Mouse (Mus musculus) midbrain, embryonic 14.5 days (tissue): ENCODE results near the gene Gne. TPM values are rescaled to one million over a fixed set of nuclear protein-coding genes. Genes with fewer than 3 reads are reported as not detected.

ENCODE experiments used
- ATAC-seq: fragments of 200-750 bp; cut with Nextera tagmentation; 2 replicates; pipeline ENCODE4 v1.8.0; 2017; ENCODE audit warnings: moderate number of reproducible peaks, moderate library complexity; ENCODE audit not compliant: low FRiP score, low TSS enrichment
- DNase-seq: peaks from one replicate; pipeline ENCODE4 v3.0.0-alpha.2; 2015
- H3K27ac ChIP-seq: fragments of 300-500 bp; sonication (generic); replicated peaks from 2 replicates; pipeline ENCODE4 v1.5.1; 2014; ENCODE audit warnings: mild to moderate bottlenecking, low read depth, low read length, moderate library complexity
- H3K27me3 ChIP-seq: fragments of 300-500 bp; sonication (generic); 2 replicates; pipeline ENCODE4 v1.6.1; 2014; ENCODE audit warnings: low read length, control low read depth, mixed read lengths; ENCODE audit not compliant: control insufficient read depth, insufficient read depth
- H3K36me3 ChIP-seq: fragments of 300-500 bp; sonication (generic); 2 replicates; pipeline ENCODE4 v1.6.1; 2014; ENCODE audit warnings: low read length, control low read depth; ENCODE audit not compliant: control insufficient read depth, insufficient read depth
- H3K4me1 ChIP-seq: fragments of 300-500 bp; sonication (generic); 2 replicates; pipeline ENCODE4 v1.6.1; 2014; ENCODE audit warnings: mild to moderate bottlenecking, antibody characterized with exemption, low read length, control low read depth; ENCODE audit not compliant: control insufficient read depth, insufficient read depth
- H3K4me2 ChIP-seq: fragments of 300-500 bp; sonication (generic); 2 replicates; pipeline ENCODE4 v1.6.1; 2014; ENCODE audit warnings: mild to moderate bottlenecking, low read length, moderate library complexity
- H3K4me3 ChIP-seq: fragments of 300-500 bp; sonication (generic); replicated peaks from 2 replicates; pipeline ENCODE4 v1.5.1; 2014; ENCODE audit warnings: low read depth, low read length
- H3K9ac ChIP-seq: fragments of 300-500 bp; sonication (generic); replicated peaks from 2 replicates; pipeline ENCODE4 v1.6.1; 2014; ENCODE audit warnings: mild to moderate bottlenecking, low read length, moderate library complexity
- H3K9me3 ChIP-seq: fragments of 300-500 bp; sonication (generic); 2 replicates; pipeline ENCODE4 v1.6.1; 2016; ENCODE audit warnings: low read length, control low read depth, mixed read lengths; ENCODE audit not compliant: control insufficient read depth
- WGBS: fragments of 180-500 bp; shearing (Covaris S2); extraction: QIAGEN DNeasy Blood & Tissue Kit; methylation state at CpG from one replicate; pipeline ENCODE4 v1.1.7; 2014; 5-methylcytosine and 5-hydroxymethylcytosine counted together
- polyA plus RNA-seq: library from polyadenylated mRNA; unstranded; fragments of >200 nt; fragmentation: Nextera tagmentation; extraction: Ambion mirVana; gene quantifications from 2 replicates; pipeline ENCODE4 v1.2.1, GENCODE M21; 2014

The Gne gene
- polyA plus RNA-seq: 21.9 and 29.5 TPM in 2 replicates

DNA sequence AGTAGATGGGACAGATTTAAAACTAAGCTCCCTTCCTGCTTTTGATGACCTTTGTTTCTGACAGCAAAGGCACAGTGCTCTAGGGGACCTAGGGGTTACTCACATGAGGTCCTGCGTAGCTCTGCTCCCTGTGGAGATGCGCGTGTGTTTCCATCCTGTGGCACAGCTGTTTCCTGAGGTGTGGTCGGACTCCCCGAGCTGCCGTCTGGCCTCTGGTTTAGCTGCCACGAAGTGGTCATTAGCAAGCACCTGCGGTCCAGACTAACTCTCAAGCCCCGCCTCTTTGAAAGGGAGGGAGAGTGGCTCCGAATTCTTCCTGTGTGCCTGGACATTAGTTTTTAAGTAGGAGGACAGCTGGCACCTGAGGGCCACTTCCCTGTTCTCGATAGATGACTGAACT lies at the start of gene Gne:
Gene Gne (minus strand): TSS at position 233 of the 400 bp plus-strand sequence.
- Histone ChIP-seq H3K4me2 (no peak within 1 kb of the TSS), H3K27ac (no peak within 1 kb of the TSS), H3K4me1 (no peaks in the 10 kb centered on the region), H3K27me3 (no peaks in the 10 kb centered on the region), H3K9me3 (no peaks in the 10 kb centered on the region), H3K9ac (no peak within 1 kb of the TSS), H3K4me3 (no peak within 1 kb of the TSS), H3K36me3 (no peaks in the 10 kb centered on the region)
- DNase-seq: no peak
- ATAC-seq: no peak
- WGBS: 30% methylated on average over 11 of the region's 11 CpGs

GRCm38 (mm10) chr4:44126805-44127204 lies 42.8 kb upstream of the Gne start:
- Histone ChIP-seq H3K4me1 (no peaks in the 10 kb centered on the region), H3K36me3 (peaks cover 67% of the 10 kb centered on the region), H3K9me3 (no peaks in the 10 kb centered on the region), H3K27me3 (no peaks in the 10 kb centered on the region), H3K4me2 (no peak overlapping the region), H3K4me3 (no peak overlapping the region), H3K9ac (no peak overlapping the region), H3K27ac (no peak overlapping the region)
- no peak for ATAC-seq
- WGBS: 93% methylated on average over 12 of the region's 12 CpGs
- no peak for DNase-seq

- peak; percentile 75 for DNase-seq
- no peaks in the 10 kb centered on the region for H3K27me3 ChIP-seq
- H3K9ac ChIP-seq: no peak overlapping the region
- no peak overlapping the region for H3K27ac ChIP-seq
- H3K4me1 ChIP-seq: no peaks in the 10 kb centered on the region
- H3K9me3 ChIP-seq: no peaks in the 10 kb centered on the region
- H3K36me3 ChIP-seq: peaks cover 3% of the 10 kb centered on the region
- no peak overlapping the region for H3K4me3 ChIP-seq
- 51% methylated on average over 9 of the region's 9 CpGs for WGBS
- H3K4me2 ChIP-seq: no peak overlapping the region
- ATAC-seq: no peak
Observed at GRCm38 (mm10) chr4:44119410-44120201, 35.6 kb upstream of the Gne start.

GRCm38 (mm10) chr4:44115046-44115445 lies 31.1 kb upstream of the Gne start:
- H3K4me3 ChIP-seq: no peak overlapping the region
- no peaks in the 10 kb centered on the region for H3K9me3 ChIP-seq
- ATAC-seq: no peak
- no peak overlapping the region for H3K4me2 ChIP-seq
- DNase-seq: no peak
- no peaks in the 10 kb centered on the region for H3K27me3 ChIP-seq
- H3K9ac ChIP-seq: no peak overlapping the region
- 0 out of 2 replicates have a peak, but pooled peaks cover 4% of the 10 kb centered on the region for H3K4me1 ChIP-seq
- H3K27ac ChIP-seq: no peak overlapping the region
- H3K36me3 ChIP-seq: no peaks in the 10 kb centered on the region
- WGBS: 88% methylated on average over 13 of the region's 13 CpGs

GRCm38 (mm10) chr4:44113393-44114138 lies 29.6 kb upstream of the Gne start:
- peak; percentile 19 for DNase-seq
- 38% methylated on average over 16 of the region's 16 CpGs for WGBS
- no peaks in the 10 kb centered on the region for H3K9me3 ChIP-seq
- no peak for ATAC-seq
- no peak overlapping the region for H3K4me2 ChIP-seq
- H3K27me3 ChIP-seq: no peaks in the 10 kb centered on the region
- 0 out of 2 replicates have a peak, but pooled peaks cover 4% of the 10 kb centered on the region for H3K4me1 ChIP-seq
- H3K9ac ChIP-seq: no peak overlapping the region
- no peak overlapping the region for H3K4me3 ChIP-seq
- no peaks in the 10 kb centered on the region for H3K36me3 ChIP-seq
- no peak overlapping the region for H3K27ac ChIP-seq

- Histone ChIP-seq H3K36me3 (no peaks in the 10 kb centered on the region), H3K27ac (no peak overlapping the region), H3K4me1 (0 out of 2 replicates have a peak, but pooled peaks cover 4% of the 10 kb centered on the region), H3K4me2 (no peak overlapping the region), H3K27me3 (no peaks in the 10 kb centered on the region), H3K9me3 (no peaks in the 10 kb centered on the region), H3K4me3 (no peak overlapping the region), H3K9ac (no peak overlapping the region)
- ATAC-seq: no peak
- 25% methylated on average over 4 of the region's 4 CpGs for WGBS
- no peak for DNase-seq
Observed at GRCm38 (mm10) chr4:44112741-44113140, 28.8 kb upstream of the Gne start.

DNA sequence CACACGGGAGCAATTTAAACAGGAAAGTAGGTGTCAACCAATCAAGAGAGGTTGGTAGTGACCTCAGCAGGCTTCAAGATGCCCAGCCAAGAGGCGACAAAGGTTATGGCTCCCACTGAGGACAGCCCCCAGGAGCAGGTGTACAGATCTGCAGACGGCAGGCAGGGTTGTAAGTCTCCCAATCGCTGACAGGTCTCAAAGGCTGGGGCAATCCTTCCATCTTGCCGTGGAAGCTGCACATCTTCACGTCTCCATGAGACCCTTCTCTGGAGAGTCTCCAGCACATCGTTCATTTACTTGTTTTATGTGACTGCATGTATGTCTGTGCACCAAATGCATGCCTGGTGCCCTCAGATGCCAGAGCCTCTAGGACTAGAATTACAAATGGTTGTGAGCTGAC lies 26.8 kb upstream of the Gne start:
- 90% methylated on average over 7 of the region's 7 CpGs for WGBS
- Histone ChIP-seq H3K9ac (no peak overlapping the region), H3K4me1 (0 out of 2 replicates have a peak, but pooled peaks cover 4% of the 10 kb centered on the region), H3K27me3 (no peaks in the 10 kb centered on the region; the same call in 1 of the 2 replicates), H3K9me3 (no peaks in the 10 kb centered on the region), H3K27ac (no peak overlapping the region), H3K4me2 (no peak overlapping the region), H3K4me3 (no peak overlapping the region), H3K36me3 (no peaks in the 10 kb centered on the region)
- ATAC-seq (no peak), DNase-seq (no peak)

GRCm38 (mm10) chr4:44108297-44108696 lies 24.3 kb upstream of the Gne start:
- Histone ChIP-seq H3K4me1 (0 out of 2 replicates have a peak, but pooled peaks cover under 1% of the 10 kb centered on the region), H3K9me3 (no peaks in the 10 kb centered on the region), H3K27ac (no peak overlapping the region), H3K27me3 (no peaks in the 10 kb centered on the region; the same call in 1 of the 2 replicates), H3K9ac (no peak overlapping the region), H3K36me3 (no peaks in the 10 kb centered on the region), H3K4me3 (no peak overlapping the region), H3K4me2 (no peak overlapping the region)
- ATAC-seq (no peak), DNase-seq (no peak)
- WGBS: 89% methylated on average over 6 of the region's 6 CpGs
